8 mouse cellular contexts compared by ENCODE assay signal in genomic region chr6:83165607-83166242, GRCm38 (mm10). TPM values are rescaled to one million over a fixed set of nuclear protein-coding genes. Genes with fewer than 3 reads are reported as not detected.
DNase-seq lines count a peak whose midpoint lies in the region; ATAC-seq and TF ChIP-seq lines count a peak whose summit lies in the region.

TSS of gene Dctn1 (plus strand) at chr6:83165920.

- peak within 1 kb of the TSS; percentile 49 for H3K27ac ChIP-seq in cortical plate, adult 2 months (ENCODE audit: insufficient read depth, low read length)

- H3K4me1 ChIP-seq in cortical plate, adult 2 months (ENCODE audit: control insufficient read depth, insufficient read depth, low read length) = peaks cover 9% of the 10 kb centered on the region; the same call in 1 of the 2 replicates

- TF ChIP-seq CTCF in cortical plate, adult 2 months (IDR thresholded peaks at IDR 0.05; ENCODE audit: extremely low read depth, insufficient read depth, low read length) = peak; percentile 68

- TF ChIP-seq POLR2A in cortical plate, adult 2 months (IDR thresholded peaks at IDR 0.05; ENCODE audit: extremely low read depth, insufficient read depth, low read length) = peak; percentile 55; the same call in 1 of the 2 replicates

- peak; percentile 75 for ATAC-seq in activated CD4-positive, CD25-positive, alpha-beta regulatory T cell, adult 4 months
- ATAC-seq in megakaryocyte progenitor cell, adult 5-6 weeks (replicated peaks; ENCODE audit: poor library complexity) = peak; percentile 86

- peak within 1 kb of the TSS; percentile 41 for H3K4me3 ChIP-seq in cortical plate, adult 2 months (ENCODE audit: insufficient read depth, low read length)

- DNase-seq in gastrocnemius, postnatal 10 days = peak; percentile 96
- DNase-seq in induced T-regulatory cell, adult 2 months (ENCODE audit: low read depth) = peak; percentile 98
- peak; percentile 80 to 95 for DNase-seq in left cerebral cortex, adult 9 months (ENCODE audit: low spot score in 2 of 2)
- peak; percentile 95 for DNase-seq in right cerebral cortex, postnatal 14 days
- peak; percentile 91 to 94 for DNase-seq in urinary bladder, postnatal 36 days (ENCODE audit: low spot score in 2 of 2)

RNA-seq across cellular contexts. Expression of gene Dctn1, which starts in this region (rescaled TPM):
- polyA plus RNA-seq in activated CD4-positive, CD25-positive, alpha-beta regulatory T cell, adult 4 months (2017; shearing (Covaris generic)) = 10 to 100 TPM; 12.7 to 24.6 TPM
- polyA plus RNA-seq in cortical plate, adult 2 months (2012; rRNA removed) = 332 and 350 TPM in 2 replicates
- total RNA-seq in gastrocnemius, postnatal 10 days (2021) = 100 to 1,000 TPM; 126 to 132 TPM
- 50.8 and 51.4 TPM in 2 replicates for total RNA-seq in megakaryocyte progenitor cell, adult 5-6 weeks (2015)
- 85.9 and 86.2 TPM in 2 replicates for total RNA-seq in megakaryocyte progenitor cell, adult 5-6 weeks (2017)

Comparison
In these comparisons a context has a peak if more than half of its experiments do, and no peak if none do; other contexts are left out.
1. Peak in every context shown above with its lines: DNase-seq, ATAC-seq, H3K4me3 ChIP-seq and H3K27ac ChIP-seq.
2. RNA of gene Dctn1 (polyA plus RNA-seq): 332 to 350 TPM in cortical plate, adult 2 months; 12.7 to 24.6 TPM in activated CD4-positive, CD25-positive, alpha-beta regulatory T cell, adult 4 months; every median in the first group is over 10 times any median in the second.